Mouse (Mus musculus) liver, embryonic 14.5 days (tissue): ENCODE measurements around the gene Fbxo22. TPM values are rescaled to one million over a fixed set of nuclear protein-coding genes. Genes with fewer than 3 reads are reported as not detected.

Experiments used
- ATAC-seq: fragments of 200-750 bp; cut with Nextera tagmentation; 2 replicates; pipeline ENCODE4 v1.8.0; 2017; ENCODE audit warnings: moderate number of reproducible peaks, mild to moderate bottlenecking, moderate library complexity; ENCODE audit not compliant: insufficient read depth
- DNase-seq, 3 experiments: peaks; one replicate each; pipeline ENCODE4 v3.0.0-alpha.2; 2012 to 2013; ENCODE audit warnings: low read depth in 3 of 3, low spot score in 3 of 3
- H3K27ac ChIP-seq: fragments of 300-500 bp; sonication (generic); 2 replicates; pipeline ENCODE4 v1.5.1; 2014; ENCODE audit warnings: moderate library complexity, mild to moderate bottlenecking, control low read depth, inconsistent platforms
- H3K27me3 ChIP-seq: fragments of 300-500 bp; sonication (generic); 2 replicates; pipeline ENCODE4 v1.6.1; 2014; ENCODE audit warnings: mild to moderate bottlenecking, low read length, moderate library complexity; ENCODE audit not compliant: control insufficient read depth, insufficient read depth
- H3K36me3 ChIP-seq: fragments of 300-500 bp; sonication (generic); replicated peaks from 2 replicates; pipeline ENCODE4 v1.6.1; 2014; ENCODE audit warnings: low read depth; ENCODE audit not compliant: control insufficient read depth, insufficient read depth
- H3K4me1 ChIP-seq, 2 experiments: fragments of 200-500 bp in 1 of 2; fragments of 300-500 bp in 1 of 2; sonication (generic) in 1 of 2; replicated peaks; 2 replicates each; pipeline ENCODE4 v1.6.1; 2012 to 2014; ENCODE audit warnings: antibody characterized with exemption in 1 of 2, inconsistent platforms in 1 of 2, low read length in 1 of 2; ENCODE audit not compliant: control insufficient read depth in 2 of 2, insufficient read depth in 2 of 2
- H3K4me2 ChIP-seq: fragments of 300-500 bp; sonication (generic); 2 replicates; pipeline ENCODE4 v1.6.1; 2014; ENCODE audit warnings: low read depth, mild to moderate bottlenecking, control low read depth, moderate library complexity
- H3K4me3 ChIP-seq, 2 experiments: fragments of 200-500 bp in 1 of 2; fragments of 300-500 bp in 1 of 2; sonication (generic) in 1 of 2; 2 replicates each; pipeline ENCODE4 v1.5.1; 2012 to 2014; ENCODE audit warnings: low read depth in 2 of 2, low read length in 2 of 2, mild to moderate bottlenecking in 2 of 2, control low read depth in 1 of 2, inconsistent platforms in 1 of 2, moderate library complexity in 1 of 2; ENCODE audit not compliant: insufficient read depth in 1 of 2
- H3K9ac ChIP-seq: fragments of 300-500 bp; sonication (generic); replicated peaks from 2 replicates; pipeline ENCODE4 v1.6.1; 2014; ENCODE audit warnings: mild to moderate bottlenecking, control low read depth, moderate library complexity
- H3K9me3 ChIP-seq: fragments of 300-500 bp; sonication (generic); 2 replicates; pipeline ENCODE4 v1.6.1; 2016; ENCODE audit warnings: low read length, mixed read lengths; ENCODE audit not compliant: control insufficient read depth
- CTCF ChIP-seq: IDR thresholded peaks from 2 replicates; pipeline ENCODE4 v1.5.1; 2016; ENCODE audit warnings: antibody characterized with exemption, low read depth, control low read depth
- EP300 ChIP-seq: IDR thresholded peaks from 2 replicates; pipeline ENCODE4 v1.6.1; 2016; ENCODE audit warnings: antibody characterized with exemption, low read depth
- WGBS: fragments of 180-500 bp; shearing (Covaris S2); extraction: QIAGEN DNeasy Blood & Tissue Kit; methylation state at CpG from one replicate; pipeline ENCODE4 v1.1.7; 2014; ENCODE audit not compliant: insufficient replicate concordance; 5-methylcytosine and 5-hydroxymethylcytosine counted together
- polyA plus RNA-seq, 2 experiments: library from polyadenylated mRNA; depleted of rRNA in 1 of 2; stranded (reverse) in 1 of 2; unstranded in 1 of 2; fragments of >200 nt; fragmentation: Nextera tagmentation in 1 of 2; extraction: Ambion mirVana in 1 of 2; gene quantifications; 2 replicates each; pipeline versions ENCODE4 v1.2.1 to v1.2.3; 2012 to 2014

Fbxo22 gene
- polyA plus RNA-seq, 2 experiments, result 8.8 to 15.7 TPM

DNA sequence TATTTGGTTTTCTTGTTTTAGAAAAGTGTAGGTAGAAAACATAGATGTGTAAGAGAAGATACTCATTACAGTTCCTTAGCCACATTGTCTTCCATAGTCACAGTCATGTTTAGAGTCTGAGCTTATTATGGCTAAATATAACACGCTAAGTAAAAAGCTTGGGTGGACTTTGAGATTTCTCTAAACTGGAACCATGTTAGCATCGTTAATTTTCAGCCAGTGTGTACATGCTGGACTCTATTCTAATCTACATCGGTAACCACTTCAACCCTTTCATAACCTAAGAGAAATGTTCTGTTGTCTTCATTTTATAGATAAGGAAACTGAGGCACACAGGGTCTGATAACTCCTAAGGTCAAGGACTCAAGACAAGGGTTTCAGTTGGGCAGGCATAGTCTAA, 12.8 kb upstream of the Fbxo22 start:
- H3K9me3 ChIP-seq, result no peaks in the 10 kb centered on the region
- peaks cover 2% of the 10 kb centered on the region; the same call in 1 of the 2 replicates for H3K36me3 ChIP-seq
- ATAC-seq, result no peak
- TF ChIP-seq CTCF, result no peak
- no peak for TF ChIP-seq EP300
- no peaks in the 10 kb centered on the region for H3K27me3 ChIP-seq
- no peak overlapping the region for H3K4me2 ChIP-seq
- H3K27ac ChIP-seq, result no peak overlapping the region
- H3K9ac ChIP-seq, result no peak overlapping the region
- no peak for DNase-seq
- H3K4me1 ChIP-seq, result no peaks in the 10 kb centered on the region
- H3K4me3 ChIP-seq, result no peak overlapping the region
- WGBS, result 70% methylated on average over 3 of the region's 3 CpGs

DNA sequence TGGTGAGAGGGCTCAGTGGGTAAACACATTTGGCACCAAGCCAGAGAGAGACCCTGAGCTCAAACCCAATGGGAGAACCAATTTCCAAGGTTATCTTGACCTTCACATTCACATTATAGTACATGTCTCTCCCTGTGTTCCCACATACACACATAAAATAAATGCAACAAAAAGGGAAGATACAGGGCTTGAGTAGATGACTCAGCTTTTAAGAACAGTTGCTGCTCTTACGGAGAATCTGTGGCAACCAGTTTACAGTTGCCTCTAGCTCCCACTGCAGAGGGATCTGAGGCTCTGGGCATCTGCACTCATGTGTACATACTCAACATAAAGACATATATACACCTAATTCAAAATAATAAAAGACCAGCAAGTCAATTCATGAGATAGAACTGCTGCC, 10.5 kb upstream of the Fbxo22 start:
- no peak for ATAC-seq
- no peak for DNase-seq
- no peak for TF ChIP-seq EP300
- no peak for TF ChIP-seq CTCF
- H3K4me3 ChIP-seq, result no peak overlapping the region
- 73% methylated on average over 1 of the region's 1 CpGs for WGBS
- H3K27ac ChIP-seq, result no peak overlapping the region
- no peaks in the 10 kb centered on the region for H3K4me1 ChIP-seq
- H3K9ac ChIP-seq, result no peak overlapping the region
- no peaks in the 10 kb centered on the region for H3K27me3 ChIP-seq
- H3K4me2 ChIP-seq, result no peak overlapping the region
- H3K9me3 ChIP-seq, result no peaks in the 10 kb centered on the region
- peaks cover 2% of the 10 kb centered on the region for H3K36me3 ChIP-seq

DNA sequence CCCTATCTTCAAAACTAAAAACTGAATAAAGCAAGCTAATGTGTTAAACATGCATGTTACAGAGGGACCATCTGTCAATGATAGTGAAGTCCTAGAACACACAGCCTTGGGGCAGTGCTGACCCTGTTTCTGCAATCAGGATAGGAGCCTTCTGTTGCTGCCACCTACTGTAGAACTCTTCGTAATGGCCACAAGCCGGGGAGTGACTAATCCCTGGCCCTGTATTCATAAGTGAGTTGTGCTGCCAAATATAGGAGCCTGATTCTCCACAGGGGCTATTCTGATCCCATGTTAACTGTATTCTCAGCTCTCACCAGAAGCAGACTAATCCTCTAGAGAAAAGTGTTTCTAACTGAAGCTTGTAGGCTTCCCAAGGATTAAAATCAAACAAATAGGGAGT, 9.4 kb upstream of the Fbxo22 start:
- TF ChIP-seq EP300, result no peak
- no peak for TF ChIP-seq CTCF
- no peak overlapping the region for H3K9ac ChIP-seq
- no peak overlapping the region for H3K4me2 ChIP-seq
- no peak overlapping the region for H3K27ac ChIP-seq
- peaks cover 2% of the 10 kb centered on the region for H3K36me3 ChIP-seq
- H3K4me1 ChIP-seq, result no peaks in the 10 kb centered on the region
- no peaks in the 10 kb centered on the region for H3K27me3 ChIP-seq
- H3K9me3 ChIP-seq, result no peaks in the 10 kb centered on the region
- ATAC-seq, result no peak
- no peak overlapping the region for H3K4me3 ChIP-seq
- no peak for DNase-seq
- 76% methylated on average over 2 of the region's 2 CpGs for WGBS

DNA sequence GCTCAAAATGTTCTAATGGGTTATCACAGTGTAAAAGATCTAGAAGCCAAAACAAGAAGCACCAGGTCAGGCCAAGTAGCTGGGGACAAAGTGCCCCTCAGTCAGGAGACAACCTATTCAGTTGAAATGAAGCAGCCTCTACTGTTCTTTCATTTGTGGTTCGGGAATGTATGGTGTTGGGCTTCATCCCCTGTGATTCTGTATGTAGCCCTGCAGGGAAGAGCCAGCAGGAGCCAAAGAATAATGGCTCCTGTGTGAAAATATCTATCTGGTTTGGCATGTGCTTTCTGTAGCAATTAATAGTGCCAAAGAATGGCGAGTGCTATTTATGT, 301 bp upstream of the Fbxo22 start:
- Histone ChIP-seq H3K4me3 (peak overlapping the region; percentile 68 to 83), H3K9ac (peak overlapping the region; percentile 75), H3K36me3 (no peaks in the 10 kb centered on the region; the same call in 1 of the 2 replicates), H3K9me3 (no peaks in the 10 kb centered on the region), H3K27me3 (no peaks in the 10 kb centered on the region), H3K4me2 (peak overlapping the region; percentile 75), H3K4me1 (peaks cover 11 to 18% of the 10 kb centered on the region in 2 experiments; a peak in 3 of 4 replicates), H3K27ac (no peak overlapping the region; the same call in 1 of the 2 replicates)
- DNase-seq (no peak), ATAC-seq (peak; percentile 3; the same call in 1 of the 2 replicates)
- TF ChIP-seq EP300 (no peak), CTCF (no peak)
- WGBS, result 0% methylated on average over 2 of the region's 2 CpGs

DNA sequence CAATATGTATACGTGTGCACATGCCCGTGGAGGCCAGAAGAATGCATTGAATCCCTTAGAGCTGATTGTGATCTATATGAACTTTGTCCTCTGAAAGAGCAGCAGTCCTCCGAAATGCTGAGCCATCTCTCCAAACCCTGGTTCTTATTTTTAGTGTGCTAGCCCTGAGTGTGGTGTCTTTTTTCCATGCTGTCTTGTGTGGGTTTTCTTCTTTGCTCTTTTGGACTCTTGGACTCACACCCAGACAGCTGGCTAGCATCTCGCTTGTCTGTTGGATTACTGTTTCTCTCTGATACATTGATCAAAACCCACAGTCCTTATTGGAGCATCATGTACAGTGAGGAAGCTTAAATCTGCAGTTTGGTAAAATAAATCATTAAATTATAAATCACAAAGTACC, 2.9 kb downstream of the Fbxo22 start:
- Histone ChIP-seq H3K4me2 (no peak overlapping the region), H3K27ac (no peak overlapping the region), H3K9ac (no peak overlapping the region), H3K27me3 (no peaks in the 10 kb centered on the region), H3K36me3 (peaks cover 15% of the 10 kb centered on the region), H3K4me3 (no peak overlapping the region), H3K4me1 (peaks cover 11 to 18% of the 10 kb centered on the region in 2 experiments; a peak in 3 of 4 replicates), H3K9me3 (no peaks in the 10 kb centered on the region)
- WGBS, result 66% methylated on average over 4 of the region's 4 CpGs
- no peak for TF ChIP-seq EP300
- TF ChIP-seq CTCF, result no peak
- DNase-seq (no peak), ATAC-seq (no peak)

DNA sequence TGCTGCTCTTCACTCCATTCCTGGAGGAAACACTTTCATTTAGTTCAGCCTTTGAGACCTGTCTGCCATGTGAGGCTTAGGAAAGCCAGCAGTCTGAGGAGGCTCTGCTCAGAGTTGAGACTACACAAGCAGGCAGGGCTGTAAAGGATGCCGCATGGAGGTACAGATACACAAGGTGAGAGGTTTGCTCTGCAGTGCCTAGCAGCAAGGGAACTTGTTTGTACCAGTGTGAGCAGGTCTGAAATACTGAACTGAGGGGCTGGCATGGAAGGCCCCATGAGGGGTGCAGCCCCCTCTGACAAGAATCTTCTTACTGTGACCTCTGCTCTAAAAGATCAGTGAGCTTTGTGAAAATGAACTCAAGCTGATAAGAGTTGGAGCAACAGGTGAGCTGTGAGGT, 4.7 kb downstream of the Fbxo22 start:
- TF ChIP-seq CTCF, result no peak
- no peak for TF ChIP-seq EP300
- no peak for DNase-seq

More for the DNA sequence above, 4.7 kb downstream of the Fbxo22 start:
- H3K27me3 ChIP-seq, result no peaks in the 10 kb centered on the region
- no peak overlapping the region for H3K4me2 ChIP-seq
- whole genome bisulfite sequencing, result 77% methylated on average over 1 of the region's 1 CpGs
- no peak overlapping the region for H3K27ac ChIP-seq
- peaks cover 9 to 14% of the 10 kb centered on the region in 2 experiments; a peak in 3 of 4 replicates for H3K4me1 ChIP-seq
- H3K36me3 ChIP-seq, result peaks cover 16% of the 10 kb centered on the region
- no peak for ATAC-seq
- no peak overlapping the region for H3K4me3 ChIP-seq
- H3K9ac ChIP-seq, result no peak overlapping the region
- no peaks in the 10 kb centered on the region for H3K9me3 ChIP-seq
